Mouse (Mus musculus) midbrain, embryonic 11.5 days (tissue): Measurements from ENCODE around the gene Olfr876. TPM values are rescaled to one million over a fixed set of nuclear protein-coding genes. Genes with fewer than 3 reads are reported as not detected.

ENCODE experiments used
- polyA plus RNA-seq: library from polyadenylated mRNA; unstranded; fragments of >200 nt; fragmentation: Nextera tagmentation; extraction: Ambion mirVana; gene quantifications from 2 replicates; pipeline ENCODE4 v1.2.1, GENCODE M21; 2014

Olfr876 gene
- polyA plus RNA-seq, 1 experiment from 2014 or later, result not detected

Other genes with a start within 250 kb of the Olfr876 start
- gene Siae, start 247.3 kb upstream of the Olfr876 start, polyA plus RNA-seq, result 7.7 and 8.5 TPM in 2 replicates
- 13.6 and 14.6 TPM in 2 replicates for gene Spa17, start 189.3 kb upstream of the Olfr876 start, polyA plus RNA-seq
- 143 and 146 TPM in 2 replicates for gene Tbrg1, start 145.7 kb upstream of the Olfr876 start, polyA plus RNA-seq
- 0.08 and 0.10 TPM in 2 replicates for gene Panx3, start 133.8 kb upstream of the Olfr876 start, polyA plus RNA-seq
- not detected in 2 replicates for gene Olfr160, start 86.8 kb upstream of the Olfr876 start, polyA plus RNA-seq
- gene Olfr874, start 57.9 kb upstream of the Olfr876 start, polyA plus RNA-seq, result not detected in 2 replicates
- gene Olfr875, start 31.2 kb upstream of the Olfr876 start, polyA plus RNA-seq, result not detected in 2 replicates
- gene Olfr877, start 51.2 kb downstream of the Olfr876 start, polyA plus RNA-seq, result not detected in 2 replicates
- gene Olfr145, start 93.7 kb downstream of the Olfr876 start, polyA plus RNA-seq, result not detected in 2 replicates
- gene Olfr878, start 114.8 kb downstream of the Olfr876 start, polyA plus RNA-seq, result not detected in 2 replicates
- gene Olfr881, start 188.8 kb downstream of the Olfr876 start, polyA plus RNA-seq, result not detected in 2 replicates
- not detected in 2 replicates for gene Olfr883, start 222.8 kb downstream of the Olfr876 start, polyA plus RNA-seq
- not detected in 2 replicates for gene Olfr884, start 243.5 kb downstream of the Olfr876 start, polyA plus RNA-seq